Mouse (Mus musculus) thymus, adult 2 months (tissue): ENCODE results near the gene Atg7. TPM values are rescaled to one million over a fixed set of nuclear protein-coding genes. Genes with fewer than 3 reads are reported as not detected.

Source experiments
- DNase-seq: peaks from one replicate; pipeline ENCODE4 v3.0.0; 2021
- H3K27ac ChIP-seq: fragments of 200-500 bp; 2 replicates; pipeline ENCODE4 v1.5.1; 2012; ENCODE audit warnings: low read length, control low read depth; ENCODE audit not compliant: control insufficient read depth, insufficient read depth
- H3K27me3 ChIP-seq: fragments of 200-500 bp; 2 replicates; pipeline ENCODE4 v1.6.1; 2012; ENCODE audit warnings: mild to moderate bottlenecking, low read length, moderate library complexity, mixed read lengths; ENCODE audit not compliant: control insufficient read depth, insufficient read depth
- H3K36me3 ChIP-seq: fragments of 200-500 bp; 2 replicates; pipeline ENCODE4 v1.6.1; 2012; ENCODE audit warnings: mild to moderate bottlenecking, low read length, moderate library complexity; ENCODE audit not compliant: control insufficient read depth, insufficient read depth
- H3K4me1 ChIP-seq: fragments of 200-500 bp; replicated peaks from 2 replicates; pipeline ENCODE4 v1.6.1; 2012; ENCODE audit warnings: low read length; ENCODE audit not compliant: control insufficient read depth, insufficient read depth
- H3K4me3 ChIP-seq: fragments of 200-500 bp; 2 replicates; pipeline ENCODE4 v1.5.1; 2012; ENCODE audit warnings: mild to moderate bottlenecking, low read length, control low read depth, moderate library complexity; ENCODE audit not compliant: control insufficient read depth, insufficient read depth
- CTCF ChIP-seq: fragments of 200-500 bp; IDR thresholded peaks from 2 replicates; pipeline ENCODE4 v1.5.1; 2012; ENCODE audit warnings: mild to moderate bottlenecking, control low read depth, low read length, moderate library complexity, borderline replicate concordance; ENCODE audit not compliant: control insufficient read depth, poor library complexity, insufficient read depth; ENCODE audit errors: extremely low read depth
- POLR2A ChIP-seq: fragments of 200-500 bp; IDR thresholded peaks from 2 replicates; pipeline ENCODE4 v1.6.1; 2012; ENCODE audit warnings: mild to moderate bottlenecking, low read length, control low read depth, moderate library complexity; ENCODE audit not compliant: control insufficient read depth, poor library complexity, insufficient read depth; ENCODE audit errors: extremely low read depth
- WGBS: fragments of 180-500 bp; shearing (Covaris S2); methylation state at CpG from one replicate; pipeline ENCODE4 v1.1.7; 2018; 5-methylcytosine and 5-hydroxymethylcytosine counted together
- polyA plus RNA-seq: library from polyadenylated mRNA; depleted of rRNA; stranded (reverse); fragments of >200 nt; gene quantifications from 2 replicates; pipeline ENCODE4 v1.2.3, GENCODE M21; 2012

Atg7 gene
- polyA plus RNA-seq, 1 experiment, result 18.2 TPM

GRCm38 (mm10) chr6:114794706-114795105 is 151.8 kb downstream of the Atg7 start:
- Histone ChIP-seq H3K27ac (no peak overlapping the region), H3K36me3 (no peaks in the 10 kb centered on the region), H3K4me1 (no peaks in the 10 kb centered on the region; the same call in 1 of the 2 replicates), H3K27me3 (no peaks in the 10 kb centered on the region), H3K4me3 (no peak overlapping the region)
- no peak for TF ChIP-seq POLR2A
- TF ChIP-seq CTCF, result no peak
- 98% methylated on average over 9 of the region's 9 CpGs for WGBS
- no peak for DNase-seq

- WGBS, result 98% methylated on average over 7 of the region's 7 CpGs
- DNase-seq, result no peak
- TF ChIP-seq POLR2A (no peak), CTCF (no peak)
- Histone ChIP-seq H3K36me3 (no peaks in the 10 kb centered on the region), H3K4me1 (no peaks in the 10 kb centered on the region; the same call in 1 of the 2 replicates), H3K27ac (no peak overlapping the region), H3K27me3 (no peaks in the 10 kb centered on the region), H3K4me3 (no peak overlapping the region)
These were observed 152.9 kb downstream of the Atg7 start for GRCm38 (mm10) chr6:114795706-114796325.

- no peak for DNase-seq
- 42% methylated on average over 5 of the region's 5 CpGs for WGBS
- H3K4me3 ChIP-seq, result no peak overlapping the region
- TF ChIP-seq POLR2A, result no peak
- H3K27ac ChIP-seq, result no peak overlapping the region
- no peaks in the 10 kb centered on the region for H3K27me3 ChIP-seq
- H3K36me3 ChIP-seq, result no peaks in the 10 kb centered on the region
- H3K4me1 ChIP-seq, result no peaks in the 10 kb centered on the region; the same call in 1 of the 2 replicates
These were observed 155.0 kb downstream of the Atg7 start for GRCm38 (mm10) chr6:114797901-114798300.

- Histone ChIP-seq H3K4me3 (no peak overlapping the region), H3K4me1 (no peaks in the 10 kb centered on the region; the same call in 1 of the 2 replicates), H3K36me3 (no peaks in the 10 kb centered on the region), H3K27me3 (no peaks in the 10 kb centered on the region), H3K27ac (no peak overlapping the region)
- WGBS, result 41% methylated on average over 4 of the region's 4 CpGs
- DNase-seq, result no peak
- no peak for TF ChIP-seq CTCF
- no peak for TF ChIP-seq POLR2A
These were observed 155.8 kb downstream of the Atg7 start for GRCm38 (mm10) chr6:114798715-114799114.

- Histone ChIP-seq H3K27ac (no peak overlapping the region), H3K4me1 (no peaks in the 10 kb centered on the region; the same call in 1 of the 2 replicates), H3K27me3 (no peaks in the 10 kb centered on the region), H3K4me3 (no peak overlapping the region), H3K36me3 (no peaks in the 10 kb centered on the region)
- 96% methylated on average over 2 of the region's 2 CpGs for WGBS
- TF ChIP-seq POLR2A, result no peak
- no peak for TF ChIP-seq CTCF
- no peak for DNase-seq
These were observed 157.5 kb downstream of the Atg7 start for GRCm38 (mm10) chr6:114800291-114800965.

GRCm38 (mm10) chr6:114803915-114804535 is 161.1 kb downstream of the Atg7 start:
- Histone ChIP-seq H3K27me3 (no peaks in the 10 kb centered on the region), H3K36me3 (no peaks in the 10 kb centered on the region), H3K27ac (no peak overlapping the region), H3K4me3 (no peak overlapping the region), H3K4me1 (no peaks in the 10 kb centered on the region)
- no peak for TF ChIP-seq CTCF
- TF ChIP-seq POLR2A, result no peak
- WGBS, result 91% methylated on average over 8 of the region's 8 CpGs
- DNase-seq, result no peak
